27 mouse cellular contexts compared by ENCODE assay signal in genomic region chr1:57833145-57833544, GRCm38 (mm10). TPM values are rescaled to one million over a fixed set of nuclear protein-coding genes. Genes with fewer than 3 reads are reported as not detected.
DNase-seq lines count a peak whose midpoint lies in the region; ATAC-seq and TF ChIP-seq lines count a peak whose summit lies in the region.
"Had no signal": no experiment of that assay in that cellular context is flagged by ENCODE, and none has a peak within 500 bp of the region (broad histone marks: within the 10 kb centered on the region; RNA-seq: fewer than 3 reads in every experiment).

No protein-coding gene starts in this region.

- no peak overlapping the region for H3K4me3 ChIP-seq in forebrain, embryonic 10.5 days
- no peak overlapping the region for H3K4me3 ChIP-seq in forebrain, embryonic 16.5 days (replicated peaks; ENCODE audit: low read length)
- no peak overlapping the region for H3K4me3 ChIP-seq in hindbrain, embryonic 16.5 days (ENCODE audit: low read length)
- H3K4me3 ChIP-seq in hindbrain, postnatal 0 days (ENCODE audit: low read length) = no peak overlapping the region
- no peak overlapping the region for H3K4me3 ChIP-seq in midbrain, embryonic 16.5 days (ENCODE audit: low read depth, low read length)
- H3K4me3 ChIP-seq in midbrain, embryonic 14.5 days (replicated peaks; ENCODE audit: low read depth, low read length) = no peak overlapping the region
- H3K4me3 ChIP-seq in stomach, embryonic 15.5 days (replicated peaks) = no peak overlapping the region
- H3K4me3 ChIP-seq: embryonic facial prominence, embryonic 10.5 days; embryonic facial prominence, embryonic 15.5 days; forebrain, embryonic 13.5 days; heart, embryonic 12.5 days; hindbrain, embryonic 13.5 days; lung, embryonic 15.5 days; midbrain, embryonic 10.5 days; neural tube, embryonic 12.5 days had no signal

- H3K4me2 ChIP-seq in forebrain, embryonic 16.5 days (ENCODE audit: low read length) = no peak overlapping the region
- H3K4me2 ChIP-seq in hindbrain, embryonic 16.5 days (ENCODE audit: low read length) = no peak overlapping the region
- H3K4me2 ChIP-seq in hindbrain, postnatal 0 days (ENCODE audit: low read depth, low read length) = no peak overlapping the region
- no peak overlapping the region for H3K4me2 ChIP-seq in midbrain, embryonic 16.5 days (ENCODE audit: low read length)
- no peak overlapping the region for H3K4me2 ChIP-seq in midbrain, embryonic 14.5 days (ENCODE audit: low read length)
- H3K4me2 ChIP-seq in stomach, embryonic 15.5 days = no peak overlapping the region
- H3K4me2 ChIP-seq: embryonic facial prominence, embryonic 15.5 days; forebrain, embryonic 13.5 days; heart, embryonic 12.5 days; hindbrain, embryonic 13.5 days; lung, embryonic 15.5 days; neural tube, embryonic 12.5 days had no signal

- H3K9me3 ChIP-seq in forebrain, embryonic 10.5 days = no peaks in the 10 kb centered on the region
- H3K9me3 ChIP-seq in forebrain, embryonic 16.5 days (ENCODE audit: control insufficient read depth, low read length) = no peaks in the 10 kb centered on the region
- no peaks in the 10 kb centered on the region for H3K9me3 ChIP-seq in hindbrain, embryonic 16.5 days (ENCODE audit: control insufficient read depth, low read length)
- no peaks in the 10 kb centered on the region for H3K9me3 ChIP-seq in hindbrain, postnatal 0 days (ENCODE audit: low read length)
- no peaks in the 10 kb centered on the region for H3K9me3 ChIP-seq in midbrain, embryonic 16.5 days (replicated peaks; ENCODE audit: control insufficient read depth, low read length, poor library complexity, severe bottlenecking)
- no peaks in the 10 kb centered on the region for H3K9me3 ChIP-seq in midbrain, embryonic 14.5 days (ENCODE audit: control insufficient read depth, low read length)
- H3K9me3 ChIP-seq in stomach, embryonic 15.5 days = no peaks in the 10 kb centered on the region
- H3K9me3 ChIP-seq: embryonic facial prominence, embryonic 10.5 days; embryonic facial prominence, embryonic 15.5 days; forebrain, embryonic 13.5 days; heart, embryonic 12.5 days; hindbrain, embryonic 13.5 days; lung, embryonic 15.5 days; midbrain, embryonic 10.5 days; neural tube, embryonic 12.5 days had no signal

- ATAC-seq in forebrain, embryonic 16.5 days = no peak
- peak; percentile 24; the same call in 1 of the 2 replicates for ATAC-seq in hindbrain, embryonic 16.5 days
- ATAC-seq in hindbrain, postnatal 0 days = no peak
- 0 out of 2 replicates have a peak, but pooled peaks have one; percentile 21 for ATAC-seq in midbrain, embryonic 16.5 days
- no peak for ATAC-seq in midbrain, embryonic 14.5 days (ENCODE audit: low FRiP score, low TSS enrichment)
- ATAC-seq in stomach, embryonic 15.5 days (ENCODE audit: insufficient read depth, low FRiP score, low read depth) = peak; percentile 56; the same call in 1 of the 2 replicates
- ATAC-seq: activated CD4-positive, CD25-positive, alpha-beta regulatory T cell, adult 4 months; forebrain, embryonic 13.5 days had no signal

- WGBS in forebrain, embryonic 10.5 days = 91% methylated on average over 2 of the region's 2 CpGs
- WGBS in forebrain, embryonic 16.5 days = 83% methylated on average over 2 of the region's 2 CpGs
- 95% methylated on average over 2 of the region's 2 CpGs for WGBS in hindbrain, embryonic 16.5 days
- WGBS in hindbrain, postnatal 0 days = 87% methylated on average over 2 of the region's 2 CpGs
- WGBS in midbrain, embryonic 16.5 days = 76% methylated on average over 2 of the region's 2 CpGs
- 92% methylated on average over 2 of the region's 2 CpGs for WGBS in midbrain, embryonic 14.5 days
- WGBS in stomach, embryonic 15.5 days = 71% methylated on average over 2 of the region's 2 CpGs

- H3K36me3 ChIP-seq in forebrain, embryonic 10.5 days (replicated peaks) = no peaks in the 10 kb centered on the region
- no peaks in the 10 kb centered on the region for H3K36me3 ChIP-seq in forebrain, embryonic 16.5 days (ENCODE audit: control insufficient read depth, insufficient read depth)
- no peaks in the 10 kb centered on the region for H3K36me3 ChIP-seq in hindbrain, embryonic 16.5 days (ENCODE audit: control insufficient read depth, insufficient read depth, low read length)
- H3K36me3 ChIP-seq in hindbrain, postnatal 0 days (ENCODE audit: insufficient read depth, low read length) = no peaks in the 10 kb centered on the region
- H3K36me3 ChIP-seq in midbrain, embryonic 16.5 days (ENCODE audit: control insufficient read depth, insufficient read depth, low read length) = no peaks in the 10 kb centered on the region
- H3K36me3 ChIP-seq in midbrain, embryonic 14.5 days (ENCODE audit: control insufficient read depth, insufficient read depth, low read length) = no peaks in the 10 kb centered on the region; the same call in 1 of the 2 replicates
- no peaks in the 10 kb centered on the region for H3K36me3 ChIP-seq in stomach, embryonic 15.5 days
- H3K36me3 ChIP-seq: embryonic facial prominence, embryonic 10.5 days; lung, embryonic 15.5 days; midbrain, embryonic 10.5 days; neural tube, embryonic 12.5 days had no signal

- H3K27ac ChIP-seq in forebrain, embryonic 10.5 days = 0 out of 2 replicates have a peak overlapping the region, but pooled peaks have one; percentile 37
- H3K27ac ChIP-seq in forebrain, embryonic 16.5 days (ENCODE audit: low read length) = no peak overlapping the region
- H3K27ac ChIP-seq in hindbrain, embryonic 16.5 days (ENCODE audit: low read depth, low read length) = no peak overlapping the region
- H3K27ac ChIP-seq in hindbrain, postnatal 0 days = no peak overlapping the region
- H3K27ac ChIP-seq in midbrain, embryonic 16.5 days (ENCODE audit: low read length) = no peak overlapping the region
- H3K27ac ChIP-seq in midbrain, embryonic 14.5 days (replicated peaks; ENCODE audit: low read depth, low read length) = no peak overlapping the region
- H3K27ac ChIP-seq in stomach, embryonic 15.5 days = no peak overlapping the region
- H3K27ac ChIP-seq: embryonic facial prominence, embryonic 10.5 days; embryonic facial prominence, embryonic 15.5 days; forebrain, embryonic 13.5 days; hindbrain, embryonic 13.5 days; lung, embryonic 15.5 days; midbrain, embryonic 10.5 days; neural tube, embryonic 12.5 days had no signal

- TF ChIP-seq CTCF in hindbrain, postnatal 0 days (IDR thresholded peaks at IDR 0.05; ENCODE audit: low read depth) = no peak

- H3K9ac ChIP-seq in forebrain, embryonic 16.5 days (replicated peaks; ENCODE audit: low read depth, low read length) = no peak overlapping the region
- H3K9ac ChIP-seq in hindbrain, embryonic 16.5 days (ENCODE audit: low read depth, low read length) = no peak overlapping the region
- H3K9ac ChIP-seq in hindbrain, postnatal 0 days (replicated peaks; ENCODE audit: low read length) = no peak overlapping the region
- H3K9ac ChIP-seq in midbrain, embryonic 16.5 days (ENCODE audit: low read depth, low read length) = no peak overlapping the region
- no peak overlapping the region for H3K9ac ChIP-seq in midbrain, embryonic 14.5 days (replicated peaks; ENCODE audit: low read length)
- H3K9ac ChIP-seq in stomach, embryonic 15.5 days = no peak overlapping the region
- H3K9ac ChIP-seq: embryonic facial prominence, embryonic 15.5 days; forebrain, embryonic 13.5 days; heart, embryonic 12.5 days; hindbrain, embryonic 13.5 days; lung, embryonic 15.5 days; neural tube, embryonic 12.5 days had no signal

- H3K4me1 ChIP-seq in forebrain, embryonic 10.5 days = peaks cover 12% of the 10 kb centered on the region
- no peaks in the 10 kb centered on the region for H3K4me1 ChIP-seq in forebrain, embryonic 16.5 days (replicated peaks; ENCODE audit: control insufficient read depth, insufficient read depth, low read length)
- H3K4me1 ChIP-seq in hindbrain, embryonic 16.5 days (ENCODE audit: control insufficient read depth, insufficient read depth, low read depth, low read length) = no peaks in the 10 kb centered on the region
- no peaks in the 10 kb centered on the region for H3K4me1 ChIP-seq in hindbrain, postnatal 0 days (ENCODE audit: insufficient read depth, low read length)
- no peaks in the 10 kb centered on the region for H3K4me1 ChIP-seq in midbrain, embryonic 16.5 days (ENCODE audit: control insufficient read depth, insufficient read depth, low read length)
- no peaks in the 10 kb centered on the region for H3K4me1 ChIP-seq in midbrain, embryonic 14.5 days (ENCODE audit: control insufficient read depth, insufficient read depth, low read length)
- H3K4me1 ChIP-seq in stomach, embryonic 15.5 days = no peaks in the 10 kb centered on the region
- H3K4me1 ChIP-seq: embryonic facial prominence, embryonic 15.5 days; forebrain, embryonic 13.5 days; lung, embryonic 15.5 days; neural tube, embryonic 12.5 days had no signal

- H3K27me3 ChIP-seq in forebrain, embryonic 10.5 days (ENCODE audit: poor library complexity, severe bottlenecking) = no peaks in the 10 kb centered on the region
- no peaks in the 10 kb centered on the region for H3K27me3 ChIP-seq in forebrain, embryonic 16.5 days (replicated peaks; ENCODE audit: control insufficient read depth, insufficient read depth, low read length)
- H3K27me3 ChIP-seq in hindbrain, embryonic 16.5 days (replicated peaks; ENCODE audit: control insufficient read depth, insufficient read depth, low read length) = no peaks in the 10 kb centered on the region
- no peaks in the 10 kb centered on the region for H3K27me3 ChIP-seq in hindbrain, postnatal 0 days (ENCODE audit: insufficient read depth, low read length)
- H3K27me3 ChIP-seq in midbrain, embryonic 16.5 days (ENCODE audit: control insufficient read depth, insufficient read depth, low read depth, low read length) = no peaks in the 10 kb centered on the region
- H3K27me3 ChIP-seq in midbrain, embryonic 14.5 days (ENCODE audit: control insufficient read depth, insufficient read depth, low read length) = no peaks in the 10 kb centered on the region
- no peaks in the 10 kb centered on the region for H3K27me3 ChIP-seq in stomach, embryonic 15.5 days (replicated peaks)
- H3K27me3 ChIP-seq: CH12.LX; embryonic facial prominence, embryonic 15.5 days; forebrain, embryonic 13.5 days; heart, embryonic 12.5 days; hindbrain, embryonic 13.5 days; lung, embryonic 15.5 days; neural tube, embryonic 12.5 days had no signal

- no peak for DNase-seq in forebrain, embryonic 10.5 days (ENCODE audit: extremely low spot score, low spot score)
- no peak for DNase-seq in hindbrain, postnatal 0 days (ENCODE audit: low spot score)
- no peak for DNase-seq in midbrain, embryonic 14.5 days
- no peak for DNase-seq in frontal cortex, postnatal 25 days (ENCODE audit: low spot score in 2 of 2)
- DNase-seq: adrenal gland, adult 2 months; cerebellum, adult 8-10 months; cerebellum, postnatal 25 days; heart, postnatal 4 days; kidney, adult 11 months; kidney, postnatal 25 days; right cerebral cortex, postnatal 4 days; thymus, postnatal 14 days had no signal

RNA-seq across cellular contexts. Expression of gene Spats2l, which starts 59.2 kb away (rescaled TPM):
- 19.0 and 19.9 TPM in 2 replicates for polyA plus RNA-seq in forebrain, embryonic 10.5 days (2016; fragmentation: Nextera tagmentation; extraction: Ambion mirVana)
- polyA plus RNA-seq in forebrain, embryonic 16.5 days (2015; fragmentation: Nextera tagmentation; extraction: Ambion mirVana) = 51.5 and 52.3 TPM in 2 replicates
- 79.2 and 89.1 TPM in 2 replicates for polyA plus RNA-seq in hindbrain, embryonic 16.5 days (2015; fragmentation: Nextera tagmentation; extraction: Ambion mirVana)
- 25.0 and 28.3 TPM in 2 replicates for total RNA-seq in hindbrain, postnatal 0 days (2014; rRNA removed)
- polyA plus RNA-seq in hindbrain, postnatal 0 days (2015; fragmentation: Nextera tagmentation; extraction: Ambion mirVana) = 67.2 and 69.2 TPM in 2 replicates
- polyA plus RNA-seq in midbrain, embryonic 16.5 days (2015; fragmentation: Nextera tagmentation; extraction: Ambion mirVana) = 83.6 and 88.7 TPM in 2 replicates
- 69.2 and 69.8 TPM in 2 replicates for polyA plus RNA-seq in midbrain, embryonic 14.5 days (2014; fragmentation: Nextera tagmentation; extraction: Ambion mirVana)
- 87.7 and 89.8 TPM in 2 replicates for polyA plus RNA-seq in stomach, embryonic 15.5 days (2015; fragmentation: Nextera tagmentation; extraction: Ambion mirVana)
- total RNA-seq: megakaryocyte progenitor cell, adult 5-6 weeks had no signal

Comparison
In these comparisons a context has a peak if more than half of its experiments do, and no peak if none do; other contexts are left out.
1. ATAC-seq: peak in hindbrain, embryonic 16.5 days (single experiment), midbrain, embryonic 16.5 days (single experiment) and stomach, embryonic 15.5 days (single experiment); none in forebrain, embryonic 16.5 days (single experiment), hindbrain, postnatal 0 days (single experiment) and midbrain, embryonic 14.5 days (single experiment).